Mouse (Mus musculus) retina, postnatal 7 days (tissue): Measurements from ENCODE around the gene Ncoa4.
"Not testable (repeated sequence)": the region's sequence is repeated elsewhere in the genome, so short reads cannot be mapped to it uniquely, and the experiment has no call there.

ENCODE experiments used
- DNase-seq: peaks from one replicate; pipeline ENCODE4 v3.0.0-alpha.2; 2012; ENCODE audit warnings: low read depth, low spot score

Gene Ncoa4

GRCm38 (mm10) chr14:32159690-32160246 is at the start of gene Ncoa4:
TSS of gene Ncoa4 (plus strand) at chr14:32159865.
- DNase-seq: peak; percentile 100

GRCm38 (mm10) chr14:32112124-32112523 is 47.5 kb upstream of the Ncoa4 start:
- DNase-seq: not testable (repeated sequence)

- DNase-seq: no peak
Measured at GRCm38 (mm10) chr14:32120940-32121919, 38.4 kb upstream of the Ncoa4 start.

GRCm38 (mm10) chr14:32121920-32122315 is 37.7 kb upstream of the Ncoa4 start:
- peak; percentile 4 for DNase-seq

- DNase-seq: no peak
Measured at GRCm38 (mm10) chr14:32124261-32124660, 35.4 kb upstream of the Ncoa4 start.

- DNase-seq: not testable (repeated sequence)
Measured at GRCm38 (mm10) chr14:32125256-32125655, 34.4 kb upstream of the Ncoa4 start.

- DNase-seq: no peak
Measured at GRCm38 (mm10) chr14:32128409-32128808, 31.3 kb upstream of the Ncoa4 start.

- no peak for DNase-seq
Measured at GRCm38 (mm10) chr14:32131836-32132235, 27.8 kb upstream of the Ncoa4 start.

GRCm38 (mm10) chr14:32134293-32134692 is 25.4 kb upstream of the Ncoa4 start:
- no peak for DNase-seq

GRCm38 (mm10) chr14:32136467-32136866 is 23.2 kb upstream of the Ncoa4 start:
- not testable (repeated sequence) for DNase-seq

- DNase-seq: no peak
Measured at GRCm38 (mm10) chr14:32140359-32140965, 19.2 kb upstream of the Ncoa4 start.

- DNase-seq: no peak
Measured at GRCm38 (mm10) chr14:32141723-32142122, 17.9 kb upstream of the Ncoa4 start, which contains the start of gene Msmb. TSS of gene Msmb (plus strand) at chr14:32142023.

- DNase-seq: no peak
Measured at GRCm38 (mm10) chr14:32144734-32145133, 14.9 kb upstream of the Ncoa4 start.

GRCm38 (mm10) chr14:32145401-32145800 is 14.3 kb upstream of the Ncoa4 start:
- DNase-seq: no peak

- DNase-seq: no peak
Measured at GRCm38 (mm10) chr14:32145809-32146511, 13.7 kb upstream of the Ncoa4 start.

- no peak for DNase-seq
Measured at GRCm38 (mm10) chr14:32146578-32146977, 13.1 kb upstream of the Ncoa4 start.

GRCm38 (mm10) chr14:32150872-32151271 is 8.8 kb upstream of the Ncoa4 start:
- no peak for DNase-seq

- no peak for DNase-seq
Measured at GRCm38 (mm10) chr14:32152243-32152965, 7.3 kb upstream of the Ncoa4 start.

- DNase-seq: no peak
Measured at GRCm38 (mm10) chr14:32153156-32153555, 6.5 kb upstream of the Ncoa4 start.

- no peak for DNase-seq
Measured at GRCm38 (mm10) chr14:32154758-32155157, 4.9 kb upstream of the Ncoa4 start.

- no peak for DNase-seq
Measured at GRCm38 (mm10) chr14:32159150-32159670, 455 bp upstream of the Ncoa4 start.
